Mouse (Mus musculus) olfactory bulb, adult 2 months (tissue): Measurements from ENCODE around the gene Iyd.

ENCODE experiments used
- CTCF ChIP-seq: fragments of 200-500 bp; IDR thresholded peaks from 2 replicates; pipeline ENCODE4 v1.5.1; 2012; ENCODE audit warnings: low read depth, mild to moderate bottlenecking, low read length, moderate library complexity; ENCODE audit not compliant: insufficient read depth
- POLR2A ChIP-seq: fragments of 200-500 bp; IDR thresholded peaks from 2 replicates; pipeline ENCODE4 v1.6.1; 2012; ENCODE audit warnings: mild to moderate bottlenecking, low read depth, low read length, moderate library complexity; ENCODE audit not compliant: insufficient read depth

- TF ChIP-seq CTCF (no peak), POLR2A (no peak)
Measured at GRCm38 (mm10) chr10:3567821-3568220, 27.8 kb downstream of the Iyd start.
